Mouse (Mus musculus) myocyte (in vitro differentiated cells): ENCODE results near the gene Stard5.

ENCODE experiments used
- MAX ChIP-seq: IDR thresholded peaks from one replicate; pipeline ENCODE4 v1.6.1; 2011; ENCODE audit warnings: low read depth, mild to moderate bottlenecking, control low read depth
- POLR2A ChIP-seq: IDR thresholded peaks from one replicate; pipeline ENCODE4 v1.6.1; 2011; ENCODE audit warnings: low read depth, mild to moderate bottlenecking, control low read depth, moderate library complexity; ENCODE audit not compliant: insufficient read length
- POLR2AphosphoS2 ChIP-seq: IDR thresholded peaks from one replicate; pipeline ENCODE4 v1.6.1; 2011; ENCODE audit warnings: low read depth, control low read depth; ENCODE audit not compliant: insufficient read length

GRCm38 (mm10) chr7:83636425-83636824 lies 4.7 kb downstream of the Stard5 start:
- TF ChIP-seq MAX (no peak), POLR2AphosphoS2 (no peak), POLR2A (no peak)
